Mouse (Mus musculus) hindbrain, embryonic 13.5 days (tissue): ENCODE measurements at regions not wholly inside any gene's neighbourhood (a gene's known extent, or its start where the extent isn't known, plus 50 kb on each side); places are given as distances from the start of the nearest gene placed in this dataset.

Experiments
- ATAC-seq: fragments of 200-750 bp; cut with Nextera tagmentation; 2 replicates; pipeline ENCODE4 v1.8.0; 2017; ENCODE audit warnings: moderate TSS enrichment; ENCODE audit not compliant: low FRiP score
- H3K27ac ChIP-seq: fragments of 300-500 bp; sonication (generic); 2 replicates; pipeline ENCODE4 v1.5.1; 2015; ENCODE audit warnings: inconsistent platforms, mild to moderate bottlenecking, moderate library complexity
- H3K27me3 ChIP-seq: fragments of 300-500 bp; sonication (generic); 2 replicates; pipeline ENCODE4 v1.6.1; 2015; ENCODE audit warnings: mild to moderate bottlenecking, inconsistent platforms
- H3K36me3 ChIP-seq: fragments of 300-500 bp; sonication (generic); 2 replicates; pipeline ENCODE4 v1.6.1; 2015; ENCODE audit warnings: mild to moderate bottlenecking, inconsistent platforms
- H3K4me1 ChIP-seq: fragments of 300-500 bp; sonication (generic); replicated peaks from 2 replicates; pipeline ENCODE4 v1.6.1; 2015; ENCODE audit warnings: inconsistent platforms
- H3K4me2 ChIP-seq: fragments of 300-500 bp; sonication (generic); 2 replicates; pipeline ENCODE4 v1.6.1; 2015; ENCODE audit warnings: inconsistent platforms, mild to moderate bottlenecking, moderate library complexity
- H3K4me3 ChIP-seq: fragments of 300-500 bp; sonication (generic); 2 replicates; pipeline ENCODE4 v1.5.1; 2015; ENCODE audit warnings: mild to moderate bottlenecking, inconsistent platforms
- H3K9ac ChIP-seq: fragments of 300-500 bp; sonication (generic); 2 replicates; pipeline ENCODE4 v1.6.1; 2015; ENCODE audit warnings: mild to moderate bottlenecking, inconsistent platforms
- H3K9me3 ChIP-seq: fragments of 300-500 bp; sonication (generic); 2 replicates; pipeline ENCODE4 v1.6.1; 2016; ENCODE audit warnings: inconsistent platforms
- WGBS: fragments of 180-500 bp; shearing (Covaris S2); methylation state at CpG from one replicate; pipeline ENCODE4 v1.1.7; 2015; 5-methylcytosine and 5-hydroxymethylcytosine counted together

DNA sequence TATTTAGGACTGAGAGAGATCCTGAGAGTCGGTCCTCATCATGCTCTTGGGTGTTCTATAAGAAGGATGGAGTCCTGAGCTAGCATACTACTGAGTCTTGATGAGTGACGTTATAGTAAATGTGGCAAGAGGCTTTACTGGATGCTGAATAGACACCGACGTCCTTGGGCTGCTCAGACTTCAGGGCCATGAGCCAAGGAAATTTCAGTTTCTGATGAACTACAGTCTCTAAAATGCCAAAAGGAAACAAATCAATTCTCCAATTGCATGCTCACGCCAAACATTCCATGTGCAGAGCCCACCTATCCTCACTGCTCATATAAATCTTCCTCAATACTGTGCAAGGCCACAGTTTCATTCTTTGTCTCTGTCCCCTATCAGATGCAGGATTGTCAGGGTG, 277.2 kb upstream of the Sox11 start:
- H3K4me2 ChIP-seq: no peak overlapping the region
- H3K27me3 ChIP-seq: no peaks in the 10 kb centered on the region
- 76% methylated on average over 5 of the region's 5 CpGs for WGBS
- no peaks in the 10 kb centered on the region for H3K4me1 ChIP-seq
- no peaks in the 10 kb centered on the region for H3K9me3 ChIP-seq
- no peak overlapping the region for H3K4me3 ChIP-seq
- H3K9ac ChIP-seq: no peak overlapping the region
- H3K36me3 ChIP-seq: no peaks in the 10 kb centered on the region
- no peak for ATAC-seq
- H3K27ac ChIP-seq: no peak overlapping the region

DNA sequence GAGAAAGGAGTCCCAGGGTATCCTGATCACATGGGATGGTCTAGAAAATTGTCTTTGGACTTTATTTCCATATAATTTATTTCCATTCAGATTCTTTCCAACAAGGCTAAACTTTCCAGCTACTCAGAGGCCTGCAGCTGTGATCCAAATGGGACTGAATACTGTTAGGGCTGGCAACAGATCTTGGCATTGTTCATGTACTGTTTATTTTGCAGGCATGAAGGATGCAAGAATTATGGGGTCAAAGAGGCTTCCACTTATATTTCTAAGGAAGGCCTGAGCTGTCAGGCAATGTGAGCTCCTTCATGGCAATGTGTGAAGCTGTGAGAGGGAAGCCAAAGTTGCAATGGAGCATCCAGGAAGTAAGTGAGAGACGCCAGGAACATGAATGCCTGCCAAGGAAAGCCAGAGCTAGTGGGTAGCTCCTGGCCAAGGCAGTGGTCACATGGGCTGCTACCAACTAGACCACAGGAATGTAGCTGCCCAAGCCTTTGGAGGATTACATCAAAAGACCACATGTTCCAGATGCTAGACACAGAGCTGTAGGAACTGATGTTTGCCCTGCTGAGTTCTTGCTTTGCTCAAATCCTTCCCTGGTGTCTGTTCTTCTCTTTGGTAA, 261.8 kb upstream of the Sox11 start:
- peaks cover under 1% of the 10 kb centered on the region; the same call in 1 of the 2 replicates for H3K4me1 ChIP-seq
- WGBS: 63% methylated on average over 1 of the region's 1 CpGs
- H3K9ac ChIP-seq: no peak overlapping the region
- H3K36me3 ChIP-seq: no peaks in the 10 kb centered on the region
- 0 out of 2 replicates have a peak, but pooled peaks cover 5% of the 10 kb centered on the region for H3K9me3 ChIP-seq
- no peak overlapping the region for H3K4me2 ChIP-seq
- no peak overlapping the region for H3K4me3 ChIP-seq
- ATAC-seq: no peak
- no peak overlapping the region for H3K27ac ChIP-seq
- H3K27me3 ChIP-seq: no peaks in the 10 kb centered on the region

DNA sequence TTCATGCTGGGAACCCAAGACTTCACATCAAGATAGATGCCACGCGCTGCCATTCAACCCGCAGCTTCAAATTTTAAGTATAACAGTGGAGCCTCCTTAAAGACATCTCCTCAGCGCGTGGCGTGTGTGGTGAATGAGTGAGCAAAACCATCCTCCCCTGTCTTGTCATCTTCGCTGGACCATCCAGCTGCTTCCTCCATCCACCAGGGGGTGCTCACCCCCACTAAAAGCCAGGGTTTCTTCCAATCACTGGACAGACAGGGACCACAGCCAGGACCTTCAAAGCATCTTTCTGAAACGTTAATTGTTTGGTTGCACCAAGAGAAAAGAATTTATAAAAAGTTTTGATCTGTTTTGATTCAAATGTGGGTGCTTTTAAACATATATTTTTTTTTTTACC, 256.8 kb upstream of the Sox11 start:
- Histone ChIP-seq H3K4me2 (no peak overlapping the region), H3K36me3 (no peaks in the 10 kb centered on the region), H3K27ac (no peak overlapping the region), H3K4me3 (no peak overlapping the region), H3K27me3 (no peaks in the 10 kb centered on the region), H3K9ac (no peak overlapping the region; the same call in 1 of the 2 replicates), H3K9me3 (0 out of 2 replicates have a peak, but pooled peaks cover 5% of the 10 kb centered on the region), H3K4me1 (peaks cover 23% of the 10 kb centered on the region)
- WGBS: 34% methylated on average over 8 of the region's 8 CpGs
- ATAC-seq: no peak; the same call in 1 of the 2 replicates

DNA sequence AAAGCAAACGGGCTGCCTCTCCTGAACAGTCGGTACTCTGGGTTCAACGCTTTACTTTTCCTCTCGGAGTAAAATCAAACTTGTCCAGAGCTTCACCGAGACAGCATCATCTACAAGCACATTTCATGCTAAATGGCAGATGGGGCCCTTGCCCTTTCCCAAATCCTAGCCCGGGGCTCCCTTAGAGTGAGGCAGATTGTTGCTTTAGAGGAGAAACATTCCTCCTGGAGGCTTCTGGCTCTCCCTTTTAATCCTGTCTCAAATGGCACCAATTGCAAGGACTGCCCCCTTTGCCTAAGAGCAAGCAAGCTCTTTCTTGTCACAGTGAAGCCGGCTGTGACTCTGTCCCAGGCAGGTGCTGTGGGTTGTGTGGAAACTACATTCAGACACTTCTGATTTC, 255.5 kb upstream of the Sox11 start:
- Histone ChIP-seq H3K27me3 (no peaks in the 10 kb centered on the region), H3K9me3 (0 out of 2 replicates have a peak, but pooled peaks cover under 1% of the 10 kb centered on the region), H3K4me3 (no peak overlapping the region), H3K9ac (no peak overlapping the region), H3K4me2 (no peak overlapping the region), H3K4me1 (peaks cover 23% of the 10 kb centered on the region), H3K36me3 (no peaks in the 10 kb centered on the region), H3K27ac (no peak overlapping the region)
- no peak for ATAC-seq
- WGBS: 61% methylated on average over 7 of the region's 7 CpGs

DNA sequence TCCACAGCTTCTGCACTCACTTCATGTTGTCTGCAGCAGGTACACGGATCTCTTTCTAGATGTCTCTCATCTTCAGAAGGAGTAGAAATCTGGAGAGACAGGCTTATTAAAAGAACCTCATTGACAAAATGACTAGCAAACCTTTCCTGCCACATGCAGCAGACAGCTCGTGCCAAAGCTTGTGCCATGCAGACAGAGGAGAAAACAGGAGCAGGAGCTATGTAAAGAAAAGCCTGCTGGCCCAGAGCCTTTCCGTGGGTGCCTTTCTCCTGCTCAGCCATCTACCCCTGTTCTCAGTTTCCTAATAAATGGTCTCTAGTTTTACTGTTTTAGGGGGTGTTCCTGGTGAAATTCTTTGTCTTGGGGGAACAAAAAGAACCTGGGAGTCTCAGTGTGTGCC, 254.9 kb upstream of the Sox11 start:
- Histone ChIP-seq H3K27ac (no peak overlapping the region), H3K27me3 (no peaks in the 10 kb centered on the region), H3K4me3 (no peak overlapping the region), H3K4me2 (no peak overlapping the region), H3K9ac (no peak overlapping the region; the same call in 1 of the 2 replicates), H3K36me3 (no peaks in the 10 kb centered on the region), H3K9me3 (no peaks in the 10 kb centered on the region), H3K4me1 (peaks cover 23% of the 10 kb centered on the region)
- ATAC-seq: no peak
- 54% methylated on average over 3 of the region's 3 CpGs for WGBS

DNA sequence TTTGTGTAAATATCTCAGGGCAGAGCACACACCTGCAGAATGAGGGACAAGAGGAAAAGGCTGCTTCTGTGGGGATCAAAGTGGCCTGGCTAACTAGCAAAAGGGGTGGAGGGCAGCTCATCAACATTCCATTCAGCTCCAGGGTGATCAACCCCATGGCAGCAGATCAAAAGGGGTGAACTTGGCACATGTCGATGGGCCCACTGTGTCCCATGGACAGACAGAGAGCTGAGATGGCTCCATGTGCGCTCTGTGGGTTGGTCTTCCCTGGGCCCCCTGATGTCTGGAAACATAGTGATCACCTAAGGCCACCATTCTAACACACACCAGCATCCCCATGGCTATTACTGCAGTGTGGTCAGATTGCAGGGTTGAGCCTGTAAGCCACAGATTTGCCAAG, 253.2 kb upstream of the Sox11 start:
- WGBS: 63% methylated on average over 2 of the region's 2 CpGs
- H3K9me3 ChIP-seq: no peaks in the 10 kb centered on the region
- no peak overlapping the region for H3K27ac ChIP-seq
- H3K9ac ChIP-seq: no peak overlapping the region
- peaks cover 23% of the 10 kb centered on the region for H3K4me1 ChIP-seq
- H3K4me2 ChIP-seq: no peak overlapping the region
- H3K36me3 ChIP-seq: no peaks in the 10 kb centered on the region
- no peak for ATAC-seq
- H3K27me3 ChIP-seq: no peaks in the 10 kb centered on the region
- H3K4me3 ChIP-seq: no peak overlapping the region

DNA sequence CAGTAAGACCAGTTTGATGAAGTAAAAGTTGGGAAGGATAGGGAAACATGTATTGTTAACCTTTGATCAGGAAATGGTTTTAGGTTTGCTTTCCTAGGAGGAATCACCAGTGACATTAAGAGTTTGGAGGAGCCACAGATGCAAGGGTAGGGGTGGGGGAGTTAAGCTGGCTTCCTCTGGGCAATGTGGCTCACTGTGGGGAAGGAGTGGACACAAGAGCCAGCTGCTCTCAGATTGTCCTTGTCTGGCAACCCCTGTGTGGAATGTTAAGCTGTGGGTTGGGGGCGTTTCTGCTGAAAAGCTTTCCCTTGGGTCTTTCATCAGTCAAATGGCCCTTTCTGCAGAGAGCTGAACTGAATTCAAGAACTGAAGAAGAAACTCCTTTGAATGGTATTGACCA, 251.1 kb upstream of the Sox11 start:
- H3K27ac ChIP-seq: no peak overlapping the region
- no peaks in the 10 kb centered on the region for H3K36me3 ChIP-seq
- no peaks in the 10 kb centered on the region for H3K9me3 ChIP-seq
- no peak overlapping the region for H3K9ac ChIP-seq
- peaks cover 17% of the 10 kb centered on the region for H3K4me1 ChIP-seq
- no peak overlapping the region for H3K4me2 ChIP-seq
- WGBS: 74% methylated on average over 1 of the region's 1 CpGs
- no peak overlapping the region for H3K4me3 ChIP-seq
- no peak for ATAC-seq
- no peaks in the 10 kb centered on the region for H3K27me3 ChIP-seq

DNA sequence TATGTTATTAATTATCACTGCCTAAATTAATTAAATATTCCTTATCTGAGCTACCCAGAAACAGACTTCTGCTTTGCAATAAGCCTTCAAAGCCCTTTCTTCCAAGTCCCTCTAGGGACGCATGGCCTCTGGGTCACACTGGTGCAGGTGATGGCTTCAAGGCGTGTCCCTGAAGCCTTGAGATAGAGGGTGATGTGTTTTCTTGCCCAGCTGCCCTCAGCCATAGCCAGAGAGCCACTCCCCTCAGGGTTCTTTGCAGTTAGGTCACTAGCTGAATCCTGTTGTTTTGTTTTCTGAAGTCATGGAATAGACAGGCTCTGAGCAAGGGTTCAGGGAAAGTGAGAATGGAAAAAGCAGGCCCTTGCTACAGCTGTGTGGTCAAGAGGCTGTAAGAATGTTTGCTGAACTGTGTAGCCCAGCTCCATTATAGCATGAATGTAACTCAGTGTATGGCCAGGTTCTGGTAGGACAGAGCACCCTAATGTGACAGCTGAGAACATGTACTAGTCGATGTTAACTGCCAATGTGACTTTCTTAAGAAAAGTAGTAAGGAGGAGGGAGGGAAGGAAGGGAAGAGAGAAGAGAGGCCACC, 233.8 kb upstream of the Sox11 start:
- H3K4me3 ChIP-seq: no peak overlapping the region
- peak overlapping the region; percentile 63 for H3K27ac ChIP-seq
- H3K4me2 ChIP-seq: no peak overlapping the region
- peaks cover 7% of the 10 kb centered on the region for H3K4me1 ChIP-seq
- H3K9ac ChIP-seq: no peak overlapping the region
- H3K36me3 ChIP-seq: no peaks in the 10 kb centered on the region
- no peaks in the 10 kb centered on the region for H3K9me3 ChIP-seq
- H3K27me3 ChIP-seq: no peaks in the 10 kb centered on the region
- ATAC-seq: peak; percentile 68; the same call in 1 of the 2 replicates
- WGBS: 42% methylated on average over 3 of the region's 3 CpGs

DNA sequence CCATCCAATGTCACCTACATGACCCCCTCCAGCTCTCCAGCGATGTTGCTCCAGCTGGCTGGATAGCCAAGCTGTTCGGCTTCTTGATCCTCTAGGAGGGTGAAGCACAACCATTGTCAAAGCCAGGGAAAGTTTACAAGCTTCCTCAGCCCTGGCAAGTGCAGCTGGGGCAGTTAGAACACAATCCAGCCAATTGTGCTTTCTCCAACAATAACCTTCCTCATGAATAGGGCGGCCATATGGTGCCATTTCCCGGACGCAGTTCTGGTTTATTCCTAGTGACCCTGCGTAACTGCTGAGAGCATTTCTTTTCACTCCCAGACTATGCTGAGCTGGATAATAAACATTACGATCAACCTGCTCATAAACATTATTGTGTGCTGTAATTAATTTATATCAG, 233.3 kb upstream of the Sox11 start:
- Histone ChIP-seq H3K9me3 (no peaks in the 10 kb centered on the region), H3K4me2 (no peak overlapping the region), H3K36me3 (no peaks in the 10 kb centered on the region), H3K27ac (peak overlapping the region; percentile 52), H3K4me3 (no peak overlapping the region), H3K27me3 (no peaks in the 10 kb centered on the region), H3K9ac (no peak overlapping the region; the same call in 1 of the 2 replicates), H3K4me1 (peaks cover 7% of the 10 kb centered on the region)
- ATAC-seq: peak; percentile 52; the same call in 1 of the 2 replicates
- 16% methylated on average over 7 of the region's 7 CpGs for WGBS

DNA sequence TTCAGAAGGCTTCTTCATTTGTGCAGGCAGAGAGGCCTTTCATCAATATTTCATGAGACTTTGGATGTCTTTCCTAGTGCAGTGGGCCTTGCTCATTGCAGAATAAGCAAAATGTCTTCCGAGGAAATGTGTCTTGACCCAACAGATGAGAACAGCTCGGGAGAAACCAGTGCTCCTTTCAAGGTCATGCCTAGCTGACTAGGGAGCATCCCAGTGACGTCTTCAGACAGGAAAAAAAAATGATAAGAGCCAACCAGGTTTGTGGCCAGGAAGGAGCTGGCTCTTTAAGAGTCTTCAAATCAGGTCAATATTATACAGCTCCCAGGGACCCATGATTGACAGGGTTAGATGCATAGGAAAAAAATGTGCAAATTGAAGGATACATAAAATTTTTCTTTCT, 224.9 kb upstream of the Sox11 start:
- no peaks in the 10 kb centered on the region for H3K36me3 ChIP-seq
- H3K9me3 ChIP-seq: no peaks in the 10 kb centered on the region
- H3K9ac ChIP-seq: no peak overlapping the region
- no peak for ATAC-seq
- H3K4me2 ChIP-seq: no peak overlapping the region
- H3K27me3 ChIP-seq: no peaks in the 10 kb centered on the region
- peaks cover 44% of the 10 kb centered on the region for H3K4me1 ChIP-seq
- peak overlapping the region; percentile 97 for H3K27ac ChIP-seq
- WGBS: 19% methylated on average over 3 of the region's 3 CpGs
- H3K4me3 ChIP-seq: no peak overlapping the region

DNA sequence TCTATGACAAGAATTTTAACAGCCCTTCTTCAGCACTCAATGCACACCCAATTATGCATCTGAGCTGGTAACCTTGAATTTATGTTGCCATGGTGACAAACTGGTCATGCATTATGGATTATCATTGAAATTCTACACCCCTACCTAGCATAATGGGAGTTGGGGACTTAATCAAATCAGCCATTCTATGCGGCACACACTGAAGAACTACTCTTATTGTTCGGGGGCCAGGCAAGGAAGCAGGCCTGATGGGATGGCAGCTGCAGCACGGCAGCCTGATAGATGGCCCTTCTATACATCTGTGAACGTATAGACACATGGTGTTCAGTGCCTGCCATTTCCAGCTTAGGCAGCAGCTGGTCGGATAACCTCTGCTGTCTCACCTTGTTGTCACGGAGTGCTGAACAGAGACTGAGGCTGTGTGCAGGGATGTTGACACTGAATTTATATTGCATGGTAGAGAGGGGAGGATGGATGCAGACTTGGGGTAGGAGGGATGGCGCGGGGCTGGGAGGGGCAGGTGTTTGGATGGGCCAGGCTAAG, 223.7 kb upstream of the Sox11 start:
- no peaks in the 10 kb centered on the region for H3K27me3 ChIP-seq
- H3K9me3 ChIP-seq: no peaks in the 10 kb centered on the region
- H3K9ac ChIP-seq: peak overlapping the region; percentile 56
- ATAC-seq: peak; percentile 89
- H3K36me3 ChIP-seq: no peaks in the 10 kb centered on the region
- 7% methylated on average over 8 of the region's 8 CpGs for WGBS
- peak overlapping the region; percentile 41 for H3K4me2 ChIP-seq
- H3K27ac ChIP-seq: peak overlapping the region; percentile 97
- H3K4me1 ChIP-seq: peaks cover 44% of the 10 kb centered on the region
- H3K4me3 ChIP-seq: no peak overlapping the region; the same call in 1 of the 2 replicates

DNA sequence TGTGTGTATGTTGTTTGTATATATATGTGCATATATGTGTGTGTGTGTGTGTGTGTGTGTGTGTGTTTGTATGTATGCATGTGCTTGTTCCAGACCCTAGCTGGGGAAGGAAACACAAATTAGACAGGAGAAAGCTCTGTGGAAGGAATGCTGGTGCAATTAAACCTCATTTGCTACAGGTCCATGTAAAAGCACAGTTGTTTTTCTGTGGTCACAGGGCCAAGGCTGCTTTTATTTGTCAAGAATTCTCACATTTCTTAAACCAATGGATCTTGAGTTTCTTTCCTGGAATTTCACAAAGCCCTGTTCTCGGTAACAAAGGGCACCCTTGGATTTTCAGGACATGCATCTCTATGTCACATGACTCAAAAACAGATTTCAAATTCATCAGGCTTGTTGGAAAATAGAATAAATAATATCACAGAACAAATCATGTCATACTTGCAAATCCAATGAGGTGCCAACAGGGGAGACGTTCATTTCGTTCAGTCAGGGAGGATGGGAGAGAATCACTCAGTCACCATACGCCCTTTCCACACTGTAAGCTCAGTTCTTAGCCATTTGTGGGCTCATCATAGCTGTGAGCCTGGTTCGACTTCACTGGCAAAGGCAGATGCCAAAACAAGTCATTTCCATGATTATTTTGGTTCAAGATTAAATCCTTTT, 222.4 kb upstream of the Sox11 start:
- Histone ChIP-seq H3K9ac (0 out of 2 replicates have a peak overlapping the region, but pooled peaks have one; percentile 6), H3K4me2 (no peak overlapping the region), H3K4me1 (peaks cover 44% of the 10 kb centered on the region)

More for the DNA sequence above, 222.4 kb upstream of the Sox11 start:
- Histone ChIP-seq H3K36me3 (no peaks in the 10 kb centered on the region), H3K27me3 (no peaks in the 10 kb centered on the region), H3K4me3 (no peak overlapping the region), H3K9me3 (no peaks in the 10 kb centered on the region), H3K27ac (peak overlapping the region; percentile 97)
- ATAC-seq: no peak
- 25% methylated on average over 5 of the region's 5 CpGs for WGBS
